Mouse (Mus musculus) embryonic fibroblast, embryonic 13.5 days (primary cell): ENCODE measurements around the gene Trim30b. TPM values are rescaled to one million over a fixed set of nuclear protein-coding genes. Genes with fewer than 3 reads are reported as not detected.
"Not testable (repeated sequence)": the region's sequence is repeated elsewhere in the genome, so short reads cannot be mapped to it uniquely, and the experiment has no call there.

ENCODE experiments used
- H3K27ac ChIP-seq: 2 replicates; pipeline ENCODE4 v1.5.1; 2012; ENCODE audit warnings: low read length, control low read depth, inconsistent platforms; ENCODE audit not compliant: insufficient read depth
- H3K4me1 ChIP-seq: 2 replicates; pipeline ENCODE4 v1.6.1; 2011; ENCODE audit warnings: low read length; ENCODE audit not compliant: control insufficient read depth, insufficient read depth
- H3K4me3 ChIP-seq: 2 replicates; pipeline ENCODE4 v1.5.1; 2011; ENCODE audit warnings: mild to moderate bottlenecking, control low read depth, low read length; ENCODE audit not compliant: insufficient read depth
- CTCF ChIP-seq: IDR thresholded peaks from 2 replicates; pipeline ENCODE4 v1.5.1; 2011; ENCODE audit warnings: mild to moderate bottlenecking, control low read depth, low read length, moderate library complexity, borderline replicate concordance; ENCODE audit not compliant: insufficient read depth
- POLR2A ChIP-seq: IDR thresholded peaks from 2 replicates; pipeline ENCODE4 v1.6.1; 2011; ENCODE audit warnings: low read depth, mild to moderate bottlenecking, control low read depth, low read length, moderate library complexity
- polyA plus RNA-seq: library from polyadenylated mRNA; stranded (reverse); fragments of >200 nt; gene quantifications from 2 replicates; pipeline ENCODE4 v1.2.4, GENCODE M21; 2011; ENCODE audit warnings: low read depth; ENCODE audit not compliant: missing spikeins, insufficient read length

Trim30b gene
- polyA plus RNA-seq = not detected in 2 replicates

GRCm38 (mm10) chr7:104369736-104370414 is at the start of gene Trim30b:
Gene Trim30b, minus strand, starts transcription at chr7:104369884.
- TF ChIP-seq POLR2A = no peak
- TF ChIP-seq CTCF = no peak
- Histone ChIP-seq H3K4me3 (no peak within 1 kb of the TSS), H3K4me1 (no peaks in the 10 kb centered on the region), H3K27ac (no peak within 1 kb of the TSS)

DNA sequence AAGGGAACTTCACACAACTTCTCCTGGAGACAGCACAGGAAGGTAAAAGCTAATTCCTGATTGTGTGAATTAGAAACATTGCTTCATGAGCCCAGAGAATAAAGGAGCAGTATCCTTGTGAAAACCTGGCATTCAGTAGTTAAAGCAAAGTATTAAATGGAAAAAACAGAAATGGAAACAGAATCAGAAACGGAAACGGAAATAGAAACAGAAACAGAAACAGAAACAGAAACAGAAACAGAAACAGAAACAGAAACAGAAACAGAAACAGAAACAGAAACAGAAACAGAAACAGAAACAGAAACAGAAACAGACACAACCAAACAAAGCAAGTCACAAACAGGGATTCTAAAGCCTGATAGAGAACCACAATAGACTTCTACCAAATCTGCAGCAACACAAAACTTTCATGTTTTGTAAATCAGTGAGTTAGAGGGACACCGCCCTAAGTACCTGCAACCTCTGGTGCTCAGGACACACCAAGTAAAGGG is 34.8 kb upstream of the Trim30b start:
- Histone ChIP-seq H3K27ac (no peak overlapping the region), H3K4me1 (no peaks in the 10 kb centered on the region), H3K4me3 (no peak overlapping the region)
- no peak for TF ChIP-seq CTCF
- no peak for TF ChIP-seq POLR2A

- H3K27ac ChIP-seq = no peak overlapping the region
- no peaks in the 10 kb centered on the region for H3K4me1 ChIP-seq
- H3K4me3 ChIP-seq = no peak overlapping the region
- TF ChIP-seq CTCF (no peak), POLR2A (no peak)
Measured at GRCm38 (mm10) chr7:104401140-104401539, 31.5 kb upstream of the Trim30b start.

DNA sequence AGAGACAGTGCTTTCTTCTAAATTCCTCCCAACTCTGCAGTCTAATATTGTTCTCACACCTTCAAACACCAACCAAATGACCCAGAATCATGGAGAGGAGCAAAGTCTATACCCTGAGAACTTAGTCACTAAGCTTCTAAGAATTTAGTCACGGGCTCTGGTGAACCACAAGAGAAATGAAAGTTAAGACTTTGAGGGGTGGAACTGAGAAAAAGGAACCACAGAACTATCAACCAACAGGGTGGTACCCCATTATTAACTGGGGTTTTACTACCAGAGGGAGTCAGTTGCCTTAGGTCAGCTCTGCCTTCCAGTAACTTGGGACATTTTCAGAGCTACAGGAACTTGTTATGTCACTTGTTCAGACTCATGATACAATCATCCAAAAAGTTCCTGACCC is 31.0 kb upstream of the Trim30b start, which contains the start of gene Trim30c:
Trim30c (minus strand) TSS at position 140 of the 400 bp plus-strand sequence.
- TF ChIP-seq CTCF (no peak), POLR2A (no peak)
- Histone ChIP-seq H3K27ac (no peak within 1 kb of the TSS), H3K4me1 (no peaks in the 10 kb centered on the region), H3K4me3 (no peak within 1 kb of the TSS)

- no peak overlapping the region for H3K27ac ChIP-seq
- H3K4me1 ChIP-seq = no peaks in the 10 kb centered on the region
- no peak for TF ChIP-seq CTCF
- TF ChIP-seq POLR2A = no peak
- H3K4me3 ChIP-seq = no peak overlapping the region
Measured at GRCm38 (mm10) chr7:104398492-104398891, 28.8 kb upstream of the Trim30b start.

DNA sequence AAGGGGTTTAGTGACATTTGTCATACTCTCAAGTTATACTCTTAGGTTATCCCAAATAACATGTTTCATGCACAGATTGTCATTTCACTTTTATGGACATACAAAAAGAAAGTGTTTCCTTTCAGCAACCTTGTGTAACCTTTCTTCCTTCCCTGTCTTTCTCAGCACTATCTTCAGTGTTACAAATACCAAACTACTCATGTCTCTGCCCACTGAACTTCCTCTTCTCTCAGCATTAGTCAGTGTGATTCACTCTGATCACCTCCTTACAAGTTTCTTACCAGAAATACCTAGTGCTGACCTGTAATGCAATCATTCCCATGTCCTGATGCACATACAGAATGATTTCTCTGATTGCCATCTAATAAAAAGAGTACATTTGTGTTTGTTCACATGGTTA is 3.3 kb downstream of the Trim30b start:
- Histone ChIP-seq H3K4me3 (no peak overlapping the region), H3K4me1 (no peaks in the 10 kb centered on the region), H3K27ac (no peak overlapping the region)
- TF ChIP-seq CTCF (no peak), POLR2A (no peak)

- Histone ChIP-seq H3K4me1 (no peaks in the 10 kb centered on the region), H3K27ac (no peak overlapping the region), H3K4me3 (no peak overlapping the region)
- TF ChIP-seq CTCF = no peak
- no peak for TF ChIP-seq POLR2A
Measured at GRCm38 (mm10) chr7:104353600-104353967, 16.1 kb downstream of the Trim30b start.

GRCm38 (mm10) chr7:104352717-104353599 is 16.7 kb downstream of the Trim30b start, which contains the start of gene Trim12c:
Gene Trim12c, minus strand, starts transcription at chr7:104353362.
- no peak; the same call in 1 of the 2 replicates for TF ChIP-seq POLR2A
- TF ChIP-seq CTCF = no peak

GRCm38 (mm10) chr7:104348043-104348442 is 21.6 kb downstream of the Trim30b start:
- not testable (repeated sequence) for H3K27ac ChIP-seq, H3K4me1 ChIP-seq, H3K4me3 ChIP-seq

More at GRCm38 (mm10) chr7:104352717-104353599, 16.7 kb downstream of the Trim30b start, which contains the start of gene Trim12c:
- Histone ChIP-seq H3K4me1 (no peaks in the 10 kb centered on the region), H3K27ac (peak within 1 kb of the TSS; percentile 77), H3K4me3 (peak within 1 kb of the TSS; percentile 80)

DNA sequence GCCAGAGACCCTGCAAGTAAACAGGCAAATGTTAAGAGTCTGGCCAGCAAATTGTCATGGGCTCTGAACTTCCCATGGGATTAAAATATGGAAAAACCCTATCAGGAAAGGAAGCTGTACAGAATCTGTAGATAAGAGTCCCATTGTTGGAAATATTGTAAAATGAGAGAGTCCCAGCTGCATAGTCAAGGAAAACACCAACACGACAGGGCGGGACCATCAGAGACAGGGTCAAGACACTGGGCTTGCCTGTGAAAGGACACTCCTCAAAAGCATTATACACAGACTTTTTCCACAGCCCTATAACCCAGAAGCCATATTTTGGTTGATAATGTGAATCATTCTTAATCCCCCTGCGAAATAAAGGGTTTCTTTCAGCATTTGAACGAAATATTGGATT is 28.9 kb downstream of the Trim30b start:
- not testable (repeated sequence) for H3K27ac ChIP-seq, H3K4me1 ChIP-seq, H3K4me3 ChIP-seq

DNA sequence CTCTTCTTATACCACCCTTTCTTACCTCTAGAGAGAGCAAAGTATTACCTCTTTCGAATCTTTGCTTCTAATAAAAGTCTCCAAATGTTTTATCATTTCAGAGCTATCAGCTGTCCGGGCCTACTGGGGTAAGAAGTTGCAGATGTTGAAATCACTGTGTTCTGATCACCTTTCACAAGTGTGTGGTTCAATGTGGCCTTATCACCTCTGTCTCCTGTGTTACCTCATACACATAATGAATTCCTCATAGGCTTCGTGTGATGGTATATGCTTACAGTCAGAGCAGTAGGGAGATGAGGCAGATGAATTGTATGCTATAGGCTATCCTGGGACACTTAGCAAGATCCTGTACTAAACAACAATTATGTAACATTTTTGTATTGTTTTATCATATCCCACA is 34.1 kb downstream of the Trim30b start:
- H3K27ac ChIP-seq, H3K4me3 ChIP-seq: not testable (repeated sequence)

GRCm38 (mm10) chr7:104329171-104329570 is 40.5 kb downstream of the Trim30b start, which contains the start of gene Trim34b:
Gene Trim34b, plus strand, starts transcription at chr7:104329471.
- not testable (repeated sequence) for H3K27ac ChIP-seq, H3K4me1 ChIP-seq, H3K4me3 ChIP-seq

More for the DNA sequence above, 34.1 kb downstream of the Trim30b start:
- H3K4me1 ChIP-seq = not testable (repeated sequence)
